Mouse (Mus musculus): ENCODE data around the gene Mon2. TPM values are rescaled to one million over a fixed set of nuclear protein-coding genes. Genes with fewer than 3 reads are reported as not detected.

Gene Mon2
- total RNA-seq (2023) = 140 to 169 TPM (median 159 TPM) in 4 replicates

GRCm38 (mm10) chr10:123076245-123077023 is at the start of gene Mon2:
Gene Mon2 (minus strand): TSS chr10:123076505.

Other genes with a start within 250 kb of the Mon2 start
- gene Usp15, start 120.5 kb upstream of the Mon2 start, total RNA-seq (2023) = 118 to 138 TPM (median 132 TPM) in 4 replicates
- gene Fam19a2, start 187.5 kb upstream of the Mon2 start, total RNA-seq (2023) = not detected in 4 replicates